Mouse (Mus musculus) heart, postnatal 10 days (tissue): ENCODE measurements at regions not wholly inside any gene's neighbourhood (a gene's known extent, or its start where the extent isn't known, plus 50 kb on each side); places are given as distances from the start of the nearest gene placed in this dataset.
"Not testable (repeated sequence)": the region's sequence is repeated elsewhere in the genome, so short reads cannot be mapped to it uniquely, and the experiment has no call there.

ENCODE experiments used
- DNase-seq, 2 experiments: peaks; one replicate each; pipeline ENCODE4 v3.0.0; 2021
- intact Hi-C: fragments of 180-260 bp; cut with DNase I; formaldehyde crosslinking; loops from one replicate; pipeline ENCODE4 v1.15.1; 2025

GRCm38 (mm10) chr17:49274936-49275335 lies 153.2 kb upstream of the Mocs1 start:
- no peak for DNase-seq
- intact Hi-C loops = no loop called here

GRCm38 (mm10) chr17:49275421-49275820 lies 152.7 kb upstream of the Mocs1 start:
- intact Hi-C loops = no loop called here
- no peak for DNase-seq

DNA sequence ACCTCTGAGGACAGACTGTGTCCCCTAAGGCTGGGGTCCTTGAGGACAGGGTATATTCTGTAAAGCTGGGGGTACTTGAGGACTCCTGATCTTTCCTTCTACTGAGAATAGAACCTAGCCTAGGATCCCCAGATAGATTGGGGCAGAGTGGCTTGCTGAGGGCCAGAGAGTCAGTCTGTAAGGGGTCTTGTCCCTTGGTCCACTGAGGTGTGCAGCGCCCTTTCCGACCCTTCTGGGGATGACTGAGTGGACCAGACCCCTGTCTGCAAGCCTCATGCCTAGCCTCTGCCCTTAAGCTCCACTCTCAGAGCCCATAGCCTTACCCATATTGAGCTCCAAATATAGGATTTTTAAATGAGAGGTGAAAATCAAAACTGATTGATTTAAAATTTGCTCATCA lies 152.2 kb upstream of the Mocs1 start:
- no peak for DNase-seq
- intact Hi-C loops = no loop called here

DNA sequence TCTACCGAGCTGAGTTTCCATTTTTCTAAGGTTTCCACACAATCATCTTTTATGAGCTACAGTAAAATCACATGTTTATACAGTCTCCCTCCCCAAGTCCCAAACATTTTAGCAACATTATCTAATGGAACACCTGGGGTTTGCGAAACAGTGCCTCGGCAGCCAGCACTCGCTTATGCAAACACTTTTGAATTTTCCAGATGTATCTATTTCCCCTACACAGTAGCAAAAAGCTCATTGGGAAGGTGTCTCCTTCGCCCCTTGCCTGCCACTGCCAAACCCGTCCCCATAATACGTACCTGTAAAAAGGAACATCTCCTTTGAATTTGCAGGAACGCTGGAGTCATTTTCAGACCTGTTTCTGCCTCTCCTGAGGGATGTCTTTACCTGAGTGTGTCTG lies 149.6 kb upstream of the Mocs1 start:
- DNase-seq = no peak
- intact Hi-C loops = no loop called here

GRCm38 (mm10) chr17:49278973-49279727 lies 149.0 kb upstream of the Mocs1 start:
- no peak for DNase-seq
- intact Hi-C loops = no loop called here

DNA sequence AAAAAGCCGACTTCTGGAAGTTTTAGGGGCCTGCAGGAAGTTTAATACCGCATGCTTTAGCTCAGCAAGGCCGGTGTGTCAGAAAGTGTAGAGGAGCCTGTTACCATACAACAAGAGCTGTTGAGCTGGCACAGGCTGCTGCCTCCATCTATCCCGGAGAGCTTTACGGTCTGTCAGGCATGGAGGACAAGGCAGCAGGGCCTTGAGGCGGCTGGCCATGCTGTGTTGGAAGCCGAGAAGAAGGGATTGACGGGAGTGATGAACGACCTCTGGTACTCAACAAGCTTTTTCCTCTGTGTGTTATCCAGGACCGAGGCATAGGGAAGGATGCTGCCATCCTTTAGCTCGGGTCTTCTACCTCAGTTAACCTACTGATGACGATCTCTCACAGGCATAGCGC lies 146.8 kb upstream of the Mocs1 start:
- intact Hi-C loops = no loop called here
- no peak for DNase-seq

DNA sequence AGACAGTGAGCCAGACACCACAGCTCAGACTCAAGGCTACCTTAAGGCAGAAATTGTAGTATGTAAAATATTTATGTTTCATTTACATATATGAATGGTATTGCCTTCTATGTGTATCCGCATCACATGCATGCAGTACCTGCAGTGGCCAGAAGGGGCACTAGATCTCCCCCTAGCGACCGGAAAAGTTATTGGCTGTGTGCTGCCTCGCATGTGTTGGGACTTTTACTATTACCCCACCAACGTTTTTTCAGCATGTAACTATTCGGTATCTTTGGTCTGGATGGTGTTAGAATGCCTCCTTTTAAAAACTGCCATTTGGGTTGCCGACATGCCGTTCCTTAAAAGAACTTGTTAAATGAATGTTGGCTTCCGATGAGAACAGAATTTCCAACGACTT lies 145.7 kb upstream of the Mocs1 start:
- no peak for DNase-seq
- intact Hi-C loops = no loop called here

DNA sequence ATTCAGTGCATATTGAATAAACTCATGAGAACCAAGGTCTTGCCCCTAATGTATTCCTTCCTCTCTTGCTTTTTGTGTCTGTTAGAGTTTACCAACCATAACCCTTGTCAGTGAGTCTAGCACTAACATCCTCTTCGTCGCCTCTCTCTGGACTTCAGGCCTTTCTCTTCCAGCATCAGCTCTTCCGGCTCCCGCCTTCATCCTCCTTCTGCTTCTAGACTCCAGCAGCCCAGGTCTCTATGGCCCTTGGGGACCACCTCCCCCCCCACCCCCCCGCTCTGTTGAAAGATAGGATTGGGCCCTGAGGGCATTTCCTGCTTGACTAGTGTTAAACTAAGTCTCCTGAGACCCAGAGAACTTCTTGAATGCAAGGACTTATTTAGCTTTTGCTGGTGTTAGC lies 144.7 kb upstream of the Mocs1 start:
- DNase-seq = no peak
- intact Hi-C loops = no loop called here

DNA sequence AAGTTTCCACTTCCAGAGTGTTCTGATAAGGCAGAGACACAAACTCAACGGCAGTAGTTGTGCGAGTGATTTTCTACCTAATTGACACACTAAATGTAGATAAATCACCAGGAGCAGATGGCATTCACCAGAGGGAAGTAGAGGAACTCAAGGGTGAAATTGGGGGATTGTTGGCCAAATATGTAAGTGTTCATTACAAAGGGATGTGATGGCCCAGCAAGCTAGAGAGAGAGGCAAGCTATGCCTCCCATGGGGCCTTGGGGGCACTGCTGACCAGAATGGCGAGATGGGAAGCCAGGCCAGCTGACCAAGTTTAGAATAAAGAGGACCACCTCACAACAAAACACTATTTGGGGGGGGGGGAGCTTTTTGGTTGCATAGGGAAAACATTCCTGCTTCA lies 136.5 kb upstream of the Mocs1 start:
- intact Hi-C loops = no loop called here
- DNase-seq = no peak

GRCm38 (mm10) chr17:49304461-49304860 lies 123.7 kb upstream of the Mocs1 start:
- DNase-seq = no peak
- intact Hi-C loops = no loop called here

GRCm38 (mm10) chr17:49305116-49305515 lies 123.0 kb upstream of the Mocs1 start:
- intact Hi-C loops = no loop called here
- no peak for DNase-seq

DNA sequence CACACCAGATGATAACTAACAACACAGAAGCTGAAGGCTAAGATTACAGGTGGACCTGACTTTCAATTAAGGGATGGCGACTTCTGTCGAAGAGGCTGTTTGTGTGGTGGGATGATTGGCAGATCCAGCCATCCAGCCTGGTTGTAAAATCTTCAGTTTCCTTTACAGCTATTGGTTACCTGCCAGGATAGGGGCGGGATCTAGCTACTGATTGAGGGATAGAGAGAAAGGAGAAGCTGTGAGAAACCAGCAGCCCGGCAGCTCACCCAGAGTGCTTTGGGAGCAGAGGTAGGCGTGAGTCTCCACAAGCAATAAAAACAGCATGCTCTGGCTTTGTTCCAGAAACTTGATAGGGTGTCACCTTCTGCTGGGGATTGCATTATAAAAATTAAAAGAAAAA lies 119.1 kb upstream of the Mocs1 start:
- peak; percentile 16 to 17 for DNase-seq
- intact Hi-C loops = no loop called here

- intact Hi-C loops = no loop called here
- DNase-seq = no peak
Measured at GRCm38 (mm10) chr17:49314196-49314595, 114.0 kb upstream of the Mocs1 start.

- intact Hi-C loops = no loop called here
- DNase-seq = no peak
Measured at GRCm38 (mm10) chr17:49327524-49327923, 100.6 kb upstream of the Mocs1 start.

- no peak for DNase-seq
- intact Hi-C loops = no loop called here
Measured at GRCm38 (mm10) chr17:49335318-49335717, 92.8 kb upstream of the Mocs1 start.

DNA sequence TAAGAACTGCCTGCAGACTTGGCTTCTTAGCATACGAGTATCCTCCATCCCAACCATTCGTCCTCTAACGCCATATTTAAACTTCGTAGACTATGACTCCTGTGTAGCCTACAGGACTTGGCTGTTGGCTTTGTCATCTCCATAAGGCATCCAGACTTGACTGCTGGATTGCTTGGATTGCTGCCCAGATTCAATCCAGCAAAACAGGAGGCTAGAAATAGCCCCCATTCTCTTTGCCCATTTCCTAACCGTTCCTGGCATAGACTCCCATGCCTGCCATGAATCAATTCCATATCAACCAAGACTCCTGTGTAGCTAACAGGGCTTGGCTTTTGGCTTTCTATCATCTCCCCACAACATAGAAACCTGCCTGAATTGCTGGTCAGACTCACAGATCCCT lies 90.3 kb upstream of the Mocs1 start:
- DNase-seq = peak; percentile 20 to 35

DNA sequence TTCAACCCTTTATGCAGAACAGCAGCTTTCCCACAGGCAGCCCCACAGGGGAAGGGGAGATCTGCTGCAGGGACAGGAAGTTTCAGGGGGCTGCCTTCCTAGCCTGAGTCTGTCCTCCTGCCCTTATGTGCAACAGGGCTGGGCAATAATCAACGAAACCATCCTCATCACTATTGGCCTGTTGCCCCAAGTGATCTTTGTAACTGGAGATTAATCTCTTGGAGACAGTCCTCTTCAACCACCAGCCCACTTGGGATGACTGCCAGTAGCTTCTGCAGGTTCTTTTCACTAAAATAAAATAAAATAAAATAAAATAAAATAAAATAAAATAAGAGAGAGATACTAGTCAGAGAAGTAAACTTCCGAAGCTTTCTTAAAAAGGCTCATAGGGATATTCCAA lies 85.5 kb upstream of the Mocs1 start:
- intact Hi-C loops = no loop called here
- no peak for DNase-seq

More for the DNA sequence above, 90.3 kb upstream of the Mocs1 start:
- intact Hi-C loops = no loop called here

DNA sequence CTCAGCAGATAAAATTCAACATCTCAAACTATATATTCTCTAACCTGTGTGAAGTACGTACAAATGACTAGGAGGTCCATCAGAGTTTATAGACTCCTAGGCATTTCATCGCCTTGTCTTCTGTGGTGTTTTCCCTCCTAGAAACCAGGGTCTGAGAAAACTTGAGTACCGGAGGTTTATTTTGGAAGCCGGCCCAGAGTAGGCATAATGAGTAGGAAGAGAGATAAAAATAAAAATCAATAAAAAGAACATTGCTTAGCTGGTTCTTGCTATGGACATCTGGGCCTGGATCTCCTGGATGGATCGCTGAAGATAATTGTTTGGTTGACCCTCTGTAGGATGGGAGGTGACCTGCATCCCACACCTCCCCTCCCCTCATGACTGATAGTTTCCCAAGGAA lies 81.5 kb upstream of the Mocs1 start:
- intact Hi-C loops = no loop called here
- no peak for DNase-seq

- intact Hi-C loops = no loop called here
Measured at GRCm38 (mm10) chr17:49349328-49349727, 78.8 kb upstream of the Mocs1 start.

DNA sequence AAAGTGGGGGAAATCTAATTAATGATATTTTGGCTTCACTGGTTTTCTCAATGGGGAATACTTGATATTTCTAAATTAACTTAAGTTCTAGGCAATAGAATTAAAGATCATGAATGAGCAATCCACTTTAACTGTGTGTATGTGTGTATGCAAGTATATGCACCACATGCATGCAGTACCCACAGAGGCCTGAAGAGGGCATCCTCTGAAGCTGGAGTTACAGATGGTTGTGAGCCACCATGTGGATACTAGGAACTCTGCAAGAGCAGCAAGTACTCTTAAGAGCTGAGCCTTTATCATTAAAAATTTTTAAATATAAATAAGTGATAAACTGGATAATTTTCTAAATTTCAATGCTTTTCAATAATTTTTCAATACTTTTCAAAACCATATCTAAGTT lies 69.0 kb upstream of the Mocs1 start:
- DNase-seq = no peak
- intact Hi-C loops = no loop called here

More at GRCm38 (mm10) chr17:49349328-49349727, 78.8 kb upstream of the Mocs1 start:
- DNase-seq = no peak

DNA sequence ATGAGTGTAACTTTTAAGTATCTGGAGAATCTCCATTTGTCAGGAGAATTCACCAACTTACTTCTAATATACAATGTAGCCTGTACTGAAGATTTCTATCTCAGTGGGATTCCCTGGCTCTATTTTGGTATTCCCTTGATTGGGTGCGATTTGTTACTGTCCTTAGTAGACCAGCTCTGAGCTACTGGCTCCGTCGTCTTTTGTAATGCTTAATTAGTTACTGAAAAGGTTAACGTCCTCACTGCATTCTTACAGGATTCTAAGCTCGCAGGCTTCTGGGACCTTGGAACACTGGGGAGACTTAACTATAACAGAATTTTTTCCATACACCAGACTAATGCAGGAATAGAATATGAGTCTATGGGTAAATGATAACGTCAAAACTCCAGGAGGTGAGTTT lies 67.9 kb upstream of the Mocs1 start:
- intact Hi-C loops, DNase-seq: not testable (repeated sequence)

DNA sequence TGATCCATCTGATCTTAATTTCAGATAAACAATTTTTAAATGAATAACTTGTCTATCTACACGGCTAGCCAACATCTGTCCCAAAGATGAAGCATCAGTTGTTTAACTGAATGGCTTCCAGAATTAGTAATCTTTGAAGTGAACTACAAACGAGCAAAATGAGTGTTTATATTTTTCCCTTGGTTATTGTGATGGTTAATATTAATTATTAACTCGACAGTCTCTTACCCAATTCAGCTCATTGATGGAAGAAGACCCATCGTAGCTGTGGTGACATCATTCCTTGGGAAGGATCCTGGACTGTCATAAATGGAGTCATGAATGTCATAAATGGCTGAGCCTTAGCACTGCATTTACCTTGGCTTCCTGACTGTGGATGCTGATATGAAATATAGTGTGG lies 60.4 kb upstream of the Mocs1 start:
- DNase-seq = no peak
- intact Hi-C loops = no loop called here
